In genomic region chr8:70511770-70512169, GRCm38 (mm10) we compare ENCODE assay signal across 12 mouse cellular contexts. TPM values are rescaled to one million over a fixed set of nuclear protein-coding genes. Genes with fewer than 3 reads are reported as not detected.
A peak's percentile ranks its signal among the peaks of the same experiment; 100 is the strongest.
DNase-seq lines count a peak whose midpoint lies in the region; ATAC-seq and TF ChIP-seq lines count a peak whose summit lies in the region.
"Had no signal": no experiment of that assay in that cellular context is flagged by ENCODE, and none has a peak within 500 bp of the region (broad histone marks: within the 10 kb centered on the region; RNA-seq: fewer than 3 reads in every experiment).

No protein-coding gene starts in this region.

- no peak for ATAC-seq in heart, embryonic 15.5 days (replicated peaks; ENCODE audit: insufficient number of reproducible peaks, insufficient read depth, low FRiP score, low read depth)
- ATAC-seq in heart, embryonic 12.5 days (ENCODE audit: insufficient number of reproducible peaks, low FRiP score), result no peak
- no peak for ATAC-seq in midbrain, embryonic 13.5 days
- no peak for ATAC-seq in midbrain, embryonic 14.5 days (ENCODE audit: low FRiP score, low TSS enrichment)
- no peak for ATAC-seq in liver, embryonic 16.5 days (ENCODE audit: low read depth)
- ATAC-seq in granulocyte monocyte progenitor cell, adult 5-6 weeks (replicated peaks; ENCODE audit: poor library complexity, severe bottlenecking), result no peak
- ATAC-seq: hindbrain, postnatal 0 days had no signal

- WGBS in heart, embryonic 15.5 days, result 90% methylated on average over 2 of the region's 2 CpGs
- WGBS in heart, embryonic 12.5 days, result 85% methylated on average over 2 of the region's 2 CpGs
- WGBS in midbrain, embryonic 13.5 days, result 95% methylated on average over 2 of the region's 2 CpGs
- 100% methylated on average over 2 of the region's 2 CpGs for WGBS in midbrain, embryonic 14.5 days
- WGBS in liver, embryonic 16.5 days (ENCODE audit: insufficient replicate concordance), result 69% methylated on average over 2 of the region's 2 CpGs

- H3K9ac ChIP-seq in heart, embryonic 15.5 days, result no peak overlapping the region
- H3K9ac ChIP-seq in heart, embryonic 12.5 days, result no peak overlapping the region
- no peak overlapping the region for H3K9ac ChIP-seq in midbrain, embryonic 13.5 days (replicated peaks)
- H3K9ac ChIP-seq in midbrain, embryonic 14.5 days (replicated peaks; ENCODE audit: low read length), result no peak overlapping the region
- H3K9ac ChIP-seq in liver, embryonic 16.5 days (ENCODE audit: low read depth, low read length), result peak overlapping the region; percentile 99; the same call in 1 of the 2 replicates

- no peak for TF ChIP-seq POLR2A in bone marrow macrophage, adult 2 months (IDR thresholded peaks at IDR 0.05; ENCODE audit: borderline replicate concordance, low read depth, low read length)

- no peaks in the 10 kb centered on the region for H3K9me3 ChIP-seq in heart, embryonic 15.5 days (replicated peaks)
- no peaks in the 10 kb centered on the region for H3K9me3 ChIP-seq in heart, embryonic 12.5 days (replicated peaks)
- H3K9me3 ChIP-seq in midbrain, embryonic 13.5 days, result no peaks in the 10 kb centered on the region
- H3K9me3 ChIP-seq in midbrain, embryonic 14.5 days (ENCODE audit: control insufficient read depth, low read length), result no peaks in the 10 kb centered on the region
- no peaks in the 10 kb centered on the region for H3K9me3 ChIP-seq in liver, embryonic 16.5 days (replicated peaks; ENCODE audit: control insufficient read depth, low read length)

- no peaks in the 10 kb centered on the region for H3K27me3 ChIP-seq in heart, embryonic 15.5 days
- no peaks in the 10 kb centered on the region for H3K27me3 ChIP-seq in heart, embryonic 12.5 days (replicated peaks)
- no peaks in the 10 kb centered on the region for H3K27me3 ChIP-seq in midbrain, embryonic 13.5 days
- H3K27me3 ChIP-seq in midbrain, embryonic 14.5 days (ENCODE audit: control insufficient read depth, insufficient read depth, low read length), result no peaks in the 10 kb centered on the region
- H3K27me3 ChIP-seq in liver, embryonic 16.5 days (ENCODE audit: control insufficient read depth, insufficient read depth, low read depth, low read length), result no peaks in the 10 kb centered on the region

- no peak for DNase-seq in midbrain, embryonic 14.5 days
- DNase-seq in adrenal gland, postnatal 10 days, result no peak
- DNase-seq: lung, postnatal 4 days had no signal

- no peak for TF ChIP-seq CTCF in bone marrow macrophage, adult 2 months (IDR thresholded peaks at IDR 0.05; ENCODE audit: low read depth, low read length)

- 0 out of 2 replicates have a peak overlapping the region, but pooled peaks have one; percentile 6 for H3K27ac ChIP-seq in heart, embryonic 15.5 days
- H3K27ac ChIP-seq in heart, embryonic 12.5 days (ENCODE audit: poor library complexity, severe bottlenecking), result no peak overlapping the region
- H3K27ac ChIP-seq in midbrain, embryonic 13.5 days, result no peak overlapping the region
- no peak overlapping the region for H3K27ac ChIP-seq in midbrain, embryonic 14.5 days (replicated peaks; ENCODE audit: low read depth, low read length)
- H3K27ac ChIP-seq in bone marrow macrophage, adult 2 months (ENCODE audit: insufficient read depth, low read depth, low read length), result peak overlapping the region; percentile 94
- peak overlapping the region; percentile 99 for H3K27ac ChIP-seq in liver, embryonic 16.5 days (ENCODE audit: low read length)
- H3K27ac ChIP-seq: hindbrain, postnatal 0 days had no signal

- H3K4me3 ChIP-seq in heart, embryonic 15.5 days, result no peak overlapping the region
- H3K4me3 ChIP-seq in heart, embryonic 12.5 days, result no peak overlapping the region
- no peak overlapping the region for H3K4me3 ChIP-seq in midbrain, embryonic 13.5 days (replicated peaks)
- H3K4me3 ChIP-seq in midbrain, embryonic 14.5 days (replicated peaks; ENCODE audit: low read depth, low read length), result no peak overlapping the region
- H3K4me3 ChIP-seq in bone marrow macrophage, adult 2 months (ENCODE audit: insufficient read depth, low read length), result peak overlapping the region; percentile 97
- peak overlapping the region; percentile 99 for H3K4me3 ChIP-seq in liver, embryonic 16.5 days (ENCODE audit: low read depth, low read length)

- H3K36me3 ChIP-seq in heart, embryonic 15.5 days, result peaks cover 29% of the 10 kb centered on the region
- peaks cover 64% of the 10 kb centered on the region for H3K36me3 ChIP-seq in heart, embryonic 12.5 days
- peaks cover 56% of the 10 kb centered on the region for H3K36me3 ChIP-seq in midbrain, embryonic 13.5 days
- H3K36me3 ChIP-seq in midbrain, embryonic 14.5 days (ENCODE audit: control insufficient read depth, insufficient read depth, low read length), result peaks cover 52% of the 10 kb centered on the region
- H3K36me3 ChIP-seq in liver, embryonic 16.5 days (ENCODE audit: control insufficient read depth, insufficient read depth), result peaks cover 27% of the 10 kb centered on the region

- peaks cover 37% of the 10 kb centered on the region for H3K4me1 ChIP-seq in heart, embryonic 15.5 days (replicated peaks)
- peaks cover 29% of the 10 kb centered on the region for H3K4me1 ChIP-seq in heart, embryonic 12.5 days (replicated peaks)
- H3K4me1 ChIP-seq in midbrain, embryonic 13.5 days (replicated peaks), result peaks cover 28% of the 10 kb centered on the region
- H3K4me1 ChIP-seq in midbrain, embryonic 14.5 days (ENCODE audit: control insufficient read depth, insufficient read depth, low read length), result peaks cover 15% of the 10 kb centered on the region
- H3K4me1 ChIP-seq in bone marrow macrophage, adult 2 months (ENCODE audit: control insufficient read depth, insufficient read depth, low read length), result peaks cover 23% of the 10 kb centered on the region
- peaks cover 29% of the 10 kb centered on the region for H3K4me1 ChIP-seq in liver, embryonic 16.5 days (ENCODE audit: control insufficient read depth, low read depth, low read length)

- peak overlapping the region; percentile 91; the same call in 1 of the 2 replicates for H3K4me2 ChIP-seq in heart, embryonic 15.5 days
- no peak overlapping the region; the same call in none of the 2 replicates for H3K4me2 ChIP-seq in heart, embryonic 12.5 days
- 0 out of 2 replicates have a peak overlapping the region, but pooled peaks have one; percentile 86 for H3K4me2 ChIP-seq in midbrain, embryonic 13.5 days (replicated peaks)
- no peak overlapping the region for H3K4me2 ChIP-seq in midbrain, embryonic 14.5 days (ENCODE audit: low read length)
- peak overlapping the region; percentile 76 for H3K4me2 ChIP-seq in liver, embryonic 16.5 days (ENCODE audit: low read depth, low read length)

RNA-seq across cellular contexts. Expression of gene Uba52, which starts 1.2 kb away (rescaled TPM):
- 684 and 768 TPM in 2 replicates for polyA plus RNA-seq in heart, embryonic 15.5 days (2015; fragmentation: Nextera tagmentation; extraction: Ambion mirVana)
- polyA plus RNA-seq in heart, embryonic 12.5 days (2016; fragmentation: Nextera tagmentation; extraction: Ambion mirVana), result 779 and 792 TPM in 2 replicates
- 680 and 755 TPM in 2 replicates for polyA plus RNA-seq in midbrain, embryonic 13.5 days (2015; fragmentation: Nextera tagmentation; extraction: Ambion mirVana)
- 696 and 821 TPM in 2 replicates for polyA plus RNA-seq in midbrain, embryonic 14.5 days (2014; fragmentation: Nextera tagmentation; extraction: Ambion mirVana)
- polyA plus RNA-seq in bone marrow macrophage, adult 2 months (2012; ENCODE audit: insufficient read depth, insufficient read length, missing spikeins), result 825 and 873 TPM in 2 replicates
- polyA plus RNA-seq in liver, embryonic 16.5 days (2015; fragmentation: Nextera tagmentation; extraction: Ambion mirVana), result 490 and 558 TPM in 2 replicates
- total RNA-seq in granulocyte monocyte progenitor cell, adult 5-6 weeks (2014; fragmentation: Nextera tagmentation), result 2,675 and 2,799 TPM in 2 replicates
- 3,231 and 3,572 TPM in 2 replicates for total RNA-seq in granulocyte monocyte progenitor cell, adult 5-6 weeks (2017)
- total RNA-seq in adrenal gland, postnatal 10 days (2021), result 1,000 to 10,000 TPM; 1,751 to 1,916 TPM

RNA-seq across cellular contexts. Expression of gene Rex1bd, which starts 5.2 kb away (rescaled TPM):
- 116 and 117 TPM in 2 replicates for polyA plus RNA-seq in heart, embryonic 15.5 days (2015; fragmentation: Nextera tagmentation; extraction: Ambion mirVana)
- polyA plus RNA-seq in heart, embryonic 12.5 days (2016; fragmentation: Nextera tagmentation; extraction: Ambion mirVana), result 115 TPM in 2 replicates
- 152 and 155 TPM in 2 replicates for polyA plus RNA-seq in midbrain, embryonic 13.5 days (2015; fragmentation: Nextera tagmentation; extraction: Ambion mirVana)
- polyA plus RNA-seq in midbrain, embryonic 14.5 days (2014; fragmentation: Nextera tagmentation; extraction: Ambion mirVana), result 152 and 190 TPM in 2 replicates
- 80.7 and 86.0 TPM in 2 replicates for polyA plus RNA-seq in bone marrow macrophage, adult 2 months (2012; ENCODE audit: insufficient read depth, insufficient read length, missing spikeins)
- 53.7 and 55.6 TPM in 2 replicates for polyA plus RNA-seq in liver, embryonic 16.5 days (2015; fragmentation: Nextera tagmentation; extraction: Ambion mirVana)
- total RNA-seq in granulocyte monocyte progenitor cell, adult 5-6 weeks (2014; fragmentation: Nextera tagmentation), result 21.7 and 30.2 TPM in 2 replicates
- 33.4 and 64.9 TPM in 2 replicates for total RNA-seq in granulocyte monocyte progenitor cell, adult 5-6 weeks (2017)
- total RNA-seq in adrenal gland, postnatal 10 days (2021), result 100 to 1,000 TPM; 121 to 130 TPM

RNA-seq across cellular contexts. Expression of gene Fkbp8, which starts 15.8 kb away (rescaled TPM):
- polyA plus RNA-seq in heart, embryonic 15.5 days (2015; fragmentation: Nextera tagmentation; extraction: Ambion mirVana), result 203 and 274 TPM in 2 replicates
- polyA plus RNA-seq in heart, embryonic 12.5 days (2016; fragmentation: Nextera tagmentation; extraction: Ambion mirVana), result 227 and 231 TPM in 2 replicates
- polyA plus RNA-seq in midbrain, embryonic 13.5 days (2015; fragmentation: Nextera tagmentation; extraction: Ambion mirVana), result 370 and 392 TPM in 2 replicates
- polyA plus RNA-seq in midbrain, embryonic 14.5 days (2014; fragmentation: Nextera tagmentation; extraction: Ambion mirVana), result 328 and 408 TPM in 2 replicates
- polyA plus RNA-seq in bone marrow macrophage, adult 2 months (2012; ENCODE audit: insufficient read depth, insufficient read length, missing spikeins), result 163 and 178 TPM in 2 replicates
- 155 and 158 TPM in 2 replicates for polyA plus RNA-seq in liver, embryonic 16.5 days (2015; fragmentation: Nextera tagmentation; extraction: Ambion mirVana)
- 113 and 149 TPM in 2 replicates for total RNA-seq in granulocyte monocyte progenitor cell, adult 5-6 weeks (2014; fragmentation: Nextera tagmentation)
- total RNA-seq in granulocyte monocyte progenitor cell, adult 5-6 weeks (2017), result 107 and 118 TPM in 2 replicates
- total RNA-seq in adrenal gland, postnatal 10 days (2021), result 100 to 1,000 TPM; 226 to 250 TPM

RNA-seq across cellular contexts. Expression of gene Kxd1, which starts 16.0 kb away (rescaled TPM):
- 64.5 and 68.8 TPM in 2 replicates for polyA plus RNA-seq in heart, embryonic 15.5 days (2015; fragmentation: Nextera tagmentation; extraction: Ambion mirVana)
- polyA plus RNA-seq in heart, embryonic 12.5 days (2016; fragmentation: Nextera tagmentation; extraction: Ambion mirVana), result 64.2 and 65.7 TPM in 2 replicates
- polyA plus RNA-seq in midbrain, embryonic 13.5 days (2015; fragmentation: Nextera tagmentation; extraction: Ambion mirVana), result 44.5 and 48.1 TPM in 2 replicates
- polyA plus RNA-seq in midbrain, embryonic 14.5 days (2014; fragmentation: Nextera tagmentation; extraction: Ambion mirVana), result 50.7 and 52.6 TPM in 2 replicates
- 82.2 and 82.3 TPM in 2 replicates for polyA plus RNA-seq in bone marrow macrophage, adult 2 months (2012; ENCODE audit: insufficient read depth, insufficient read length, missing spikeins)
- polyA plus RNA-seq in liver, embryonic 16.5 days (2015; fragmentation: Nextera tagmentation; extraction: Ambion mirVana), result 27.6 and 29.0 TPM in 2 replicates
- 83.7 and 84.5 TPM in 2 replicates for total RNA-seq in granulocyte monocyte progenitor cell, adult 5-6 weeks (2014; fragmentation: Nextera tagmentation)
- 68.7 and 74.4 TPM in 2 replicates for total RNA-seq in granulocyte monocyte progenitor cell, adult 5-6 weeks (2017)
- 10 to 100 TPM; 84.0 to 97.4 TPM for total RNA-seq in adrenal gland, postnatal 10 days (2021)

RNA-seq across cellular contexts. Expression of gene Crlf1, which starts 18.8 kb away (rescaled TPM):
- polyA plus RNA-seq in heart, embryonic 15.5 days (2015; fragmentation: Nextera tagmentation; extraction: Ambion mirVana), result 3.8 and 11.1 TPM in 2 replicates
- polyA plus RNA-seq in heart, embryonic 12.5 days (2016; fragmentation: Nextera tagmentation; extraction: Ambion mirVana), result 1.00 and 1.8 TPM in 2 replicates
- 0.97 and 1.1 TPM in 2 replicates for polyA plus RNA-seq in midbrain, embryonic 13.5 days (2015; fragmentation: Nextera tagmentation; extraction: Ambion mirVana)
- polyA plus RNA-seq in midbrain, embryonic 14.5 days (2014; fragmentation: Nextera tagmentation; extraction: Ambion mirVana), result 2.1 and 3.0 TPM in 2 replicates
- 0.97 and 1.0 TPM in 2 replicates for polyA plus RNA-seq in bone marrow macrophage, adult 2 months (2012; ENCODE audit: insufficient read depth, insufficient read length, missing spikeins)
- 0.83 and 1.3 TPM in 2 replicates for polyA plus RNA-seq in liver, embryonic 16.5 days (2015; fragmentation: Nextera tagmentation; extraction: Ambion mirVana)
- not detected in 2 replicates for total RNA-seq in granulocyte monocyte progenitor cell, adult 5-6 weeks (2014; fragmentation: Nextera tagmentation)
- not detected in 2 replicates for total RNA-seq in granulocyte monocyte progenitor cell, adult 5-6 weeks (2017)
- total RNA-seq in adrenal gland, postnatal 10 days (2021), result under 1 TPM; 0.21 to 0.42 TPM
- total RNA-seq: common myeloid progenitor, adult 5-6 weeks; neutrophil, adult 5-6 weeks had no signal

Comparison
In these comparisons a context has a peak if more than half of its experiments do, and no peak if none do; other contexts are left out.
1. H3K27ac ChIP-seq: peak in heart, embryonic 15.5 days (single experiment), bone marrow macrophage, adult 2 months (single experiment) and liver, embryonic 16.5 days (single experiment); none in heart, embryonic 12.5 days (single experiment), midbrain, embryonic 13.5 days (single experiment) and midbrain, embryonic 14.5 days (single experiment).
2. H3K4me2 ChIP-seq: peak in heart, embryonic 15.5 days (single experiment), midbrain, embryonic 13.5 days (single experiment) and liver, embryonic 16.5 days (single experiment); none in heart, embryonic 12.5 days (single experiment) and midbrain, embryonic 14.5 days (single experiment).
3. H3K4me3 ChIP-seq: peak in bone marrow macrophage, adult 2 months (single experiment) and liver, embryonic 16.5 days (single experiment); none in heart, embryonic 15.5 days (single experiment), heart, embryonic 12.5 days (single experiment), midbrain, embryonic 13.5 days (single experiment) and midbrain, embryonic 14.5 days (single experiment).